Mouse (Mus musculus) MEL (cell line): Measurements from ENCODE around the gene Bmpr1b. TPM values are rescaled to one million over a fixed set of nuclear protein-coding genes. Genes with fewer than 3 reads are reported as not detected.
A peak's percentile ranks its signal among the peaks of the same experiment; 100 is the strongest.

Source experiments
- DNase-seq: peaks from one replicate; pipeline ENCODE4 v3.0.0; 2011; ENCODE audit warnings: low read depth, low spot score
- H3K27ac ChIP-seq: 2 replicates; pipeline ENCODE4 v1.5.1; 2012; ENCODE audit warnings: low read depth, mild to moderate bottlenecking, control low read depth, low read length, moderate library complexity; ENCODE audit not compliant: control insufficient read depth
- H3K27me3 ChIP-seq, 2 experiments: fragments of 150-350 bp in 1 of 2; sonication (generic) in 1 of 2; 2 replicates each; pipeline ENCODE4 v1.6.1; 2012; ENCODE audit warnings: low read length in 2 of 2, mild to moderate bottlenecking in 2 of 2, improper control_type of control experiment in 1 of 2, moderate library complexity in 1 of 2; ENCODE audit not compliant: insufficient read depth in 2 of 2, control insufficient read depth in 1 of 2
- H3K36me3 ChIP-seq, 2 experiments: 2 replicates each; pipeline ENCODE4 v1.6.1; 2012 to 2014; ENCODE audit warnings: low read length in 2 of 2, improper control_type of control experiment in 1 of 2, inconsistent platforms in 1 of 2, mild to moderate bottlenecking in 1 of 2; ENCODE audit not compliant: insufficient read depth in 2 of 2, control insufficient read depth in 1 of 2
- H3K4me1 ChIP-seq, 2 experiments: fragments of 150-350 bp in 1 of 2; sonication (generic) in 1 of 2; 2 replicates each; pipeline ENCODE4 v1.6.1; 2012; ENCODE audit warnings: low read length in 2 of 2, improper control_type of control experiment in 1 of 2, mild to moderate bottlenecking in 1 of 2; ENCODE audit not compliant: insufficient read depth in 2 of 2, control insufficient read depth in 1 of 2
- H3K4me3 ChIP-seq, 2 experiments: fragments of 150-350 bp in 1 of 2; sonication (generic) in 1 of 2; 2 replicates each; pipeline ENCODE4 v1.5.1; 2012; ENCODE audit warnings: low read depth in 2 of 2, low read length in 2 of 2, mild to moderate bottlenecking in 2 of 2, moderate library complexity in 2 of 2, control low read depth in 1 of 2, improper control_type of control experiment in 1 of 2; ENCODE audit not compliant: control insufficient read depth in 1 of 2, insufficient read depth in 1 of 2
- H3K79me2 ChIP-seq: 2 replicates; pipeline ENCODE4 v1.6.1; 2012; ENCODE audit warnings: mild to moderate bottlenecking, low read length, moderate library complexity; ENCODE audit not compliant: control insufficient read depth, poor library complexity, insufficient read depth
- H3K9ac ChIP-seq: 2 replicates; pipeline ENCODE4 v1.6.1; 2012; ENCODE audit warnings: low read depth, mild to moderate bottlenecking, control low read depth, low read length, moderate library complexity; ENCODE audit not compliant: control insufficient read depth, poor library complexity, severe bottlenecking
- H3K9me3 ChIP-seq: fragments of 150-350 bp; sonication (generic); replicated peaks from 2 replicates; pipeline ENCODE4 v1.6.1; 2012; ENCODE audit warnings: mild to moderate bottlenecking, low read length, improper control_type of control experiment, moderate library complexity; ENCODE audit not compliant: insufficient read depth
- CHD1 ChIP-seq: IDR thresholded peaks from 2 replicates; pipeline ENCODE4 v1.6.1; 2012; ENCODE audit warnings: low read depth, mild to moderate bottlenecking, inconsistent platforms, low read length, improper control_type of control experiment
- CTCF ChIP-seq, 3 experiments: IDR thresholded peaks in 2 of 3; conservative IDR thresholded peaks in 1 of 3; 2 replicates each; pipeline ENCODE4 v1.5.1; 2011 to 2012; ENCODE audit warnings: low read length in 3 of 3, low read depth in 2 of 3, mild to moderate bottlenecking in 2 of 3, improper control_type of control experiment in 1 of 3, inconsistent platforms in 1 of 3, mixed read lengths in 1 of 3, moderate library complexity in 1 of 3; ENCODE audit not compliant: control insufficient read depth in 1 of 3, insufficient read depth in 1 of 3, poor library complexity in 1 of 3, severe bottlenecking in 1 of 3
- GATA1 ChIP-seq: IDR thresholded peaks from 2 replicates; pipeline ENCODE4 v1.6.1; 2011; ENCODE audit warnings: low read depth, low read length, improper control_type of control experiment
- HCFC1 ChIP-seq: IDR thresholded peaks from 2 replicates; pipeline ENCODE4 v1.6.1; 2012; ENCODE audit warnings: low read depth, mild to moderate bottlenecking, inconsistent platforms, low read length, improper control_type of control experiment, moderate library complexity
- MAFK ChIP-seq: IDR thresholded peaks from 2 replicates; pipeline ENCODE4 v1.6.1; 2011; ENCODE audit warnings: low read depth, mild to moderate bottlenecking, low read length, improper control_type of control experiment, borderline replicate concordance
- MAX ChIP-seq: IDR thresholded peaks from 2 replicates; pipeline ENCODE4 v1.6.1; 2011; ENCODE audit warnings: low read length, improper control_type of control experiment
- MYC ChIP-seq: IDR thresholded peaks from 2 replicates; pipeline ENCODE4 v1.6.1; 2011; ENCODE audit warnings: low read depth, mild to moderate bottlenecking, low read length, improper control_type of control experiment, moderate library complexity
- NRF1 ChIP-seq: IDR thresholded peaks from 2 replicates; pipeline ENCODE4 v1.6.1; 2014; ENCODE audit warnings: low read depth, mild to moderate bottlenecking, inconsistent platforms, low read length, improper control_type of control experiment, moderate library complexity; ENCODE audit not compliant: poor library complexity, insufficient read depth, severe bottlenecking
- SMC3 ChIP-seq: IDR thresholded peaks from 2 replicates; pipeline ENCODE4 v1.6.1; 2011; ENCODE audit warnings: low read depth, low read length, improper control_type of control experiment
- TBP ChIP-seq: IDR thresholded peaks from 2 replicates; pipeline ENCODE4 v1.8.0; 2011; ENCODE audit warnings: low read depth, low read length, improper control_type of control experiment
- UBTF ChIP-seq: IDR thresholded peaks from 2 replicates; pipeline ENCODE4 v1.6.1; 2012; ENCODE audit warnings: low read depth, mild to moderate bottlenecking, inconsistent platforms, low read length, improper control_type of control experiment, moderate library complexity, borderline replicate concordance; ENCODE audit not compliant: insufficient read depth
- USF1 ChIP-seq: IDR thresholded peaks from 2 replicates; pipeline ENCODE4 v1.6.1; 2014; ENCODE audit warnings: low read depth, mild to moderate bottlenecking, inconsistent platforms, low read length, improper control_type of control experiment, moderate library complexity
- ZC3H11A ChIP-seq: IDR thresholded peaks from 2 replicates; pipeline ENCODE4 v1.6.1; 2012; ENCODE audit warnings: low read depth, mild to moderate bottlenecking, inconsistent platforms, low read length, improper control_type of control experiment
- ZMIZ1 ChIP-seq: IDR thresholded peaks from 2 replicates; pipeline ENCODE4 v1.6.1; 2012; ENCODE audit warnings: low read depth, mild to moderate bottlenecking, inconsistent platforms, low read length, improper control_type of control experiment, moderate library complexity
- polyA plus RNA-seq, 2 experiments: library from polyadenylated mRNA; stranded (reverse) in 1 of 2; unstranded in 1 of 2; fragments of >175 nt in 1 of 2; fragments of >200 nt in 1 of 2; gene quantifications; 2 replicates each; pipeline versions ENCODE4 v1.2.1 to v1.2.4; 2012; ENCODE audit warnings: low replicate concordance in 2 of 2, low read depth in 1 of 2; ENCODE audit not compliant: insufficient read length in 2 of 2, insufficient read depth in 1 of 2, missing spikeins in 1 of 2
- total RNA-seq: library from RNA; depleted of rRNA; stranded (reverse); fragments of 300-350 nt; gene quantifications from 2 replicates; pipeline ENCODE4 v1.2.3, GENCODE M21; 2012

Bmpr1b gene
- total and polyA plus RNA-seq, 3 experiments: not detected

DNA sequence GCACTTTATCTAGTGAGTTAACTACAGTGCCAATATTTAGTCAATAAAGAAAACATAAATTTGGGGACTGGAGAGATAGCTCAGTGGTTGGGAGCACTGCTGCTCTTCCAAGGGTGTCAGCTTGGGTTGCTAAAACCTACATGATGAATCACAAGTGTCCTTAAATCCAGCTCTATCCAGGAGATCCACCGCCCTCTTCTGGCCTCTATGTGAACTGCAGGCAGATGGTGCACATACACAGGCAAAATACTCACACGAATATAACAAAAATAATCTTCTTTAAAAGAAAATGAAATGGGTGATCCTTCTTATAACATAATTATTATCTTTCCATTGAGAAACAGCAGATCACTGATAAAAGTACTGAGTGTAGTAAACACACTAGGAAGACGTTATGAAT lies 268.9 kb downstream of the Bmpr1b start:
- H3K4me3 ChIP-seq: no peak overlapping the region
- H3K27ac ChIP-seq: no peak overlapping the region
- H3K4me1 ChIP-seq: no peaks in the 10 kb centered on the region
- H3K9ac ChIP-seq: no peak overlapping the region
- peak; percentile 24 for DNase-seq
- no peaks in the 10 kb centered on the region for H3K79me2 ChIP-seq
- H3K27me3 ChIP-seq: no peaks in the 10 kb centered on the region
- TF ChIP-seq MYC (no peak), GATA1 (no peak), MAX (no peak), CTCF (IDR thresholded peaks at IDR 0.05 in 2 of 3, conservative IDR thresholded peaks at IDR 0.05 in 1 of 3; ENCODE audit: control insufficient read depth in 1 of 3, insufficient read depth in 1 of 3, low read depth in 2 of 3, low read length in 3 of 3, poor library complexity in 1 of 3, severe bottlenecking in 1 of 3) (peak; percentile 22 to 42 (median 38); a peak in 4 of 6 replicates), USF1 (no peak)
- no peaks in the 10 kb centered on the region for H3K9me3 ChIP-seq
- no peaks in the 10 kb centered on the region for H3K36me3 ChIP-seq

DNA sequence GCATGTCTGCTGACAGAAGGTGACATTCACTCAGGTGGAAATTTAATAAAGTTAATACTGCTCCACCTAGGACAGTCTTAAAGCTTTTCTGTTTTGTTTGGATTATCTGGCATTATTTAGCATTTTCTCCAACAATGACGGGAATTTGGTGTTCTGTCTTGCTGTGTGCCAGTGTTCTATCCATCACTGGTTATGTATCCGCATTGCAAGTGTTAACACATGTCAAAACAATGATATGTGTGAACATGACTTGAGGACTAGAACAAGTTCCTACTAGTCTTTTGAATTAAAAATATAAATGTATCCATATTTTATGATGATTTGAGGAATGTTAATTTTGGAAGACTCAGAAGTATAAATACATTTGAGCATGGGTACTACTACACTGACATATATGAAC lies 269.7 kb downstream of the Bmpr1b start:
- no peaks in the 10 kb centered on the region for H3K79me2 ChIP-seq
- TF ChIP-seq CHD1 (no peak), CTCF (IDR thresholded peaks at IDR 0.05 in 2 of 3, conservative IDR thresholded peaks at IDR 0.05 in 1 of 3; ENCODE audit: control insufficient read depth in 1 of 3, insufficient read depth in 1 of 3, low read depth in 2 of 3, low read length in 3 of 3, poor library complexity in 1 of 3, severe bottlenecking in 1 of 3) (no peak)

DNA sequence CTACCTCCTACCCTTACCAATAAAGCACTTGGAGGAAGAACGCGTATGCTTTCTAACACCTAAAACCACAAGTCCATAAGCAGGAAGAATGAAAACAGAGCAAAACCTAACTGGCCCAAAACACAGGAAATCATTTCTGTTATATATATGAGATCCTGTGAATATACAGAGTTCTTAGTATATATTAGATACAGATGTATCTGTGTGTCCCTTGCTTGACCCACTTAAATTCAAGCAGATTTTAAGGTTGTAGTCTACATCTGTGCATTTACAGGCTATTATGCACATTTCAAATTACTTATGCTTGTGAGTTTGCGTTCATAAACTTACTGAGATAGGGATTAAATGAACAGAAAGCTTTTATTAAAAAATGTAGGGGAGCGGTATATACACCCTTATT lies 271.5 kb downstream of the Bmpr1b start:
- Histone ChIP-seq H3K27me3 (no peaks in the 10 kb centered on the region), H3K4me3 (no peak overlapping the region), H3K9ac (no peak overlapping the region), H3K4me1 (no peaks in the 10 kb centered on the region), H3K79me2 (no peaks in the 10 kb centered on the region), H3K27ac (no peak overlapping the region), H3K36me3 (no peaks in the 10 kb centered on the region), H3K9me3 (no peaks in the 10 kb centered on the region)
- TF ChIP-seq ZMIZ1 (no peak), CTCF (IDR thresholded peaks at IDR 0.05 in 2 of 3, conservative IDR thresholded peaks at IDR 0.05 in 1 of 3; ENCODE audit: control insufficient read depth in 1 of 3, insufficient read depth in 1 of 3, low read depth in 2 of 3, low read length in 3 of 3, poor library complexity in 1 of 3, severe bottlenecking in 1 of 3) (no peak), ZC3H11A (no peak), TBP (no peak), NRF1 (no peak), MAFK (no peak), SMC3 (no peak), UBTF (no peak), USF1 (no peak), HCFC1 (no peak)
- no peak for DNase-seq

More for the DNA sequence above, 269.7 kb downstream of the Bmpr1b start:
- Histone ChIP-seq H3K9me3 (no peaks in the 10 kb centered on the region), H3K27ac (no peak overlapping the region), H3K27me3 (no peaks in the 10 kb centered on the region), H3K4me1 (no peaks in the 10 kb centered on the region), H3K9ac (no peak overlapping the region), H3K36me3 (no peaks in the 10 kb centered on the region), H3K4me3 (no peak overlapping the region)
- no peak for DNase-seq
